Mouse (Mus musculus): ENCODE measurements around the gene Odam. TPM values are rescaled to one million over a fixed set of nuclear protein-coding genes. Genes with fewer than 3 reads are reported as not detected.

Gene Odam
- not detected in 2 replicates for polyA plus RNA-seq (2015; fragmentation: Nextera tagmentation; extraction: Ambion mirVana)

GRCm38 (mm10) chr5:87884729-87885128 is at the start of gene Odam:
Gene Odam (plus strand): TSS chr5:87885029.
- no peaks in the 10 kb centered on the region for H3K9me3 ChIP-seq
- no peak for ATAC-seq (ENCODE audit: borderline replicate concordance, extremely low read depth, low FRiP score, low TSS enrichment)
- no peaks in the 10 kb centered on the region for H3K4me1 ChIP-seq
- H3K27me3 ChIP-seq = no peaks in the 10 kb centered on the region
- H3K27ac ChIP-seq = no peak within 1 kb of the TSS
- no peak within 1 kb of the TSS for H3K4me2 ChIP-seq
- 86% methylated on average over 1 of the region's 1 CpGs for WGBS
- no peak within 1 kb of the TSS for H3K4me3 ChIP-seq
- no peaks in the 10 kb centered on the region for H3K36me3 ChIP-seq
- H3K9ac ChIP-seq = no peak within 1 kb of the TSS

- no peak overlapping the region for H3K4me2 ChIP-seq
- no peak overlapping the region for H3K27ac ChIP-seq
- H3K9me3 ChIP-seq = no peaks in the 10 kb centered on the region
- H3K4me1 ChIP-seq = no peaks in the 10 kb centered on the region
- H3K27me3 ChIP-seq = no peaks in the 10 kb centered on the region
- H3K36me3 ChIP-seq = no peaks in the 10 kb centered on the region
- no peak for ATAC-seq (ENCODE audit: borderline replicate concordance, extremely low read depth, low FRiP score, low TSS enrichment)
- no peak overlapping the region for H3K9ac ChIP-seq
- H3K4me3 ChIP-seq = no peak overlapping the region
- 81% methylated on average over 3 of the region's 3 CpGs for WGBS
These were observed 29.6 kb upstream of the Odam start for GRCm38 (mm10) chr5:87855136-87855716.

DNA sequence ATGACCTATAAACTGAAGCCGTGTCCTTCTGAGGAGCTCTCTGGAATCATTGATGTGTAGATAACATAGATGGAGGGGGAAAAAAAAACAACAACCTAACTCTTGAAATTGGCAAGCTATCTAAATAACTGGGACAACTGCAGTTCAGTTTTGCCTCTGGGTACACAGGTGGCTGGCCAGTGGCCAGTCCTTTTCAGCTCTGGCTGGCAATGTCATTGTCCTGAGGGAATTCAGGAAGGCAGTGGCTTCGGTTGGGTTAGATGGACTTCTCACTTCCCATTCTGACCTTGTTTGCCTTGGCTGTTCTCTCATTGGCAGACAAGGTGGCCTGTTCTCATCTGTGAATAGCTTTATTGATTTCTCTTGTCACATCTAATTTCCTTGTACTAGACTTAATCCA is 14.7 kb upstream of the Odam start:
- no peak for ATAC-seq (ENCODE audit: borderline replicate concordance, extremely low read depth, low FRiP score, low TSS enrichment)
- WGBS = 60% methylated on average over 2 of the region's 2 CpGs
- no peaks in the 10 kb centered on the region for H3K9me3 ChIP-seq

GRCm38 (mm10) chr5:87871423-87871822 is 13.4 kb upstream of the Odam start:
- Histone ChIP-seq H3K9ac (no peak overlapping the region), H3K4me3 (no peak overlapping the region), H3K4me2 (no peak overlapping the region), H3K4me1 (no peaks in the 10 kb centered on the region), H3K9me3 (no peaks in the 10 kb centered on the region), H3K27ac (no peak overlapping the region), H3K36me3 (no peaks in the 10 kb centered on the region), H3K27me3 (no peaks in the 10 kb centered on the region)
- 32% methylated on average over 4 of the region's 4 CpGs for WGBS
- no peak for ATAC-seq (ENCODE audit: borderline replicate concordance, extremely low read depth, low FRiP score, low TSS enrichment)

More for the DNA sequence above, 14.7 kb upstream of the Odam start:
- Histone ChIP-seq H3K4me3 (no peak overlapping the region), H3K27ac (no peak overlapping the region), H3K9ac (no peak overlapping the region), H3K27me3 (no peaks in the 10 kb centered on the region), H3K4me2 (no peak overlapping the region), H3K36me3 (no peaks in the 10 kb centered on the region), H3K4me1 (no peaks in the 10 kb centered on the region)

GRCm38 (mm10) chr5:87925372-87925771 is 40.5 kb downstream of the Odam start, which contains the start of gene Csn3:
Gene Csn3 (plus strand): TSS chr5:87925579.
- H3K9me3 ChIP-seq = no peaks in the 10 kb centered on the region
- H3K27ac ChIP-seq = no peak within 1 kb of the TSS
- H3K4me3 ChIP-seq = no peak within 1 kb of the TSS
- no peaks in the 10 kb centered on the region for H3K4me1 ChIP-seq
- no peak within 1 kb of the TSS for H3K9ac ChIP-seq
- no peaks in the 10 kb centered on the region for H3K36me3 ChIP-seq
- H3K27me3 ChIP-seq = no peaks in the 10 kb centered on the region
- ATAC-seq (ENCODE audit: borderline replicate concordance, extremely low read depth, low FRiP score, low TSS enrichment) = no peak
- WGBS = 38% methylated on average over 5 of the region's 5 CpGs
- H3K4me2 ChIP-seq = no peak within 1 kb of the TSS

GRCm38 (mm10) chr5:87931603-87932002 is 46.8 kb downstream of the Odam start:
- H3K27me3 ChIP-seq = no peaks in the 10 kb centered on the region
- H3K4me1 ChIP-seq = no peaks in the 10 kb centered on the region
- no peak overlapping the region for H3K4me2 ChIP-seq
- 59% methylated on average over 1 of the region's 1 CpGs for WGBS
- no peak overlapping the region for H3K4me3 ChIP-seq
- H3K36me3 ChIP-seq = no peaks in the 10 kb centered on the region
- H3K9ac ChIP-seq = no peak overlapping the region
- no peak for ATAC-seq (ENCODE audit: borderline replicate concordance, extremely low read depth, low FRiP score, low TSS enrichment)
- H3K9me3 ChIP-seq = no peaks in the 10 kb centered on the region
- H3K27ac ChIP-seq = no peak overlapping the region

DNA sequence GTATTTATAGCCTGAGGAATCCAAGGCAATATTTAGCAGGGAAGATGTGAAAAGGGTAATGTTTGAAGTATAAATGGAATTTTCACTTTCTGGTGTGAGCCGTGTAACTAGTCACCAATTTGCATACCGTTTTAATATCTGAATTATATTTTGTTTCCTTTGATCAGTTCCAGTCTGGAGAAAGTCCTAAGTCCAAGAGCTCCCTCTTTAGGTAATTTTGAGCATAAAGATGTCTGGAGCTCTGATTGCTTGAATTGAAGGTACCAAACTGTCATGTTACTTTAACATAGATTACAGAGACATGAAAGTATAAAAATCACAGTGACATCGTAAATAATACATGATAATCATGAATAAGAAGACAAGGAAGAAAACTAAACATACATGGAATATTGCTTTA is 55.9 kb downstream of the Odam start:
- H3K4me2 ChIP-seq = no peak overlapping the region
- H3K4me1 ChIP-seq = no peaks in the 10 kb centered on the region
- H3K27me3 ChIP-seq = no peaks in the 10 kb centered on the region
- H3K4me3 ChIP-seq = no peak overlapping the region
- no peak overlapping the region for H3K27ac ChIP-seq
- ATAC-seq (ENCODE audit: borderline replicate concordance, extremely low read depth, low FRiP score, low TSS enrichment) = no peak
- H3K9me3 ChIP-seq = no peaks in the 10 kb centered on the region
- 35% methylated on average over 3 of the region's 3 CpGs for WGBS
- no peaks in the 10 kb centered on the region for H3K36me3 ChIP-seq
- H3K9ac ChIP-seq = no peak overlapping the region

DNA sequence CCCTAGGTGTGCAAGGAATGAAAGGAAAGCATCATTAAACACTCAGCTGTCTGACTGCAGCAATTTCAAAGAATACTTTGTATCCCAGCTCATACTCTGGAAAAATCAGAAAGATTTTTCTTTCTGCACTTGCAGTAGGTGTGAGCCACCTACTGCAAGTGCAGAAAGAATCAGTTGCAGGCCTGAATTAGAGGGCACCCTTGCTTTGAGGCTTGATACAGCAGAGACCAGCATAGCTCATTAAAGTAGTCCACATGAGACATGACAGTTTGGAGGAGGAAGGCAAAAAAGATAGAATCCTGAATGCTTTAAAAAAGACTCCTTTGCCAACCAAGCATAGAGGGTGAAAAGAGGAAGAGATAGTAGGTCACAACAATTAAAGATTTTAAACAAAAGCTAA is 57.7 kb downstream of the Odam start:
- Histone ChIP-seq H3K4me3 (no peak overlapping the region), H3K4me1 (no peaks in the 10 kb centered on the region), H3K36me3 (no peaks in the 10 kb centered on the region), H3K9me3 (no peaks in the 10 kb centered on the region), H3K9ac (no peak overlapping the region), H3K27ac (no peak overlapping the region), H3K4me2 (no peak overlapping the region), H3K27me3 (no peaks in the 10 kb centered on the region)
- no peak for ATAC-seq (ENCODE audit: borderline replicate concordance, extremely low read depth, low FRiP score, low TSS enrichment)

Other genes with a start within 250 kb of the Odam start
- not detected in 2 replicates for gene Csn1s1, start 218.8 kb upstream of the Odam start, polyA plus RNA-seq (2015; fragmentation: Nextera tagmentation; extraction: Ambion mirVana)
- gene Csn2, start 185.4 kb upstream of the Odam start, polyA plus RNA-seq (2015; fragmentation: Nextera tagmentation; extraction: Ambion mirVana) = 0.40 TPM in 1 of 2 replicates, not detected in the other
- not detected in 2 replicates for gene Csn1s2a, start 110.5 kb upstream of the Odam start, polyA plus RNA-seq (2015; fragmentation: Nextera tagmentation; extraction: Ambion mirVana)
- not detected in 2 replicates for gene Csn1s2b, start 76.9 kb upstream of the Odam start, polyA plus RNA-seq (2015; fragmentation: Nextera tagmentation; extraction: Ambion mirVana)
- gene Prr27, start 59.3 kb upstream of the Odam start, polyA plus RNA-seq (2015; fragmentation: Nextera tagmentation; extraction: Ambion mirVana) = not detected in 2 replicates
- not detected in 2 replicates for gene Csn3, start 40.5 kb downstream of the Odam start, polyA plus RNA-seq (2015; fragmentation: Nextera tagmentation; extraction: Ambion mirVana)
- gene 2310003L06Rik, start 84.4 kb downstream of the Odam start, polyA plus RNA-seq (2015; fragmentation: Nextera tagmentation; extraction: Ambion mirVana) = not detected in 2 replicates
- not detected in 2 replicates for gene Gm28434, start 84.5 kb downstream of the Odam start, polyA plus RNA-seq (2015; fragmentation: Nextera tagmentation; extraction: Ambion mirVana)
- not detected in 2 replicates for gene Cabs1, start 94.4 kb downstream of the Odam start, polyA plus RNA-seq (2015; fragmentation: Nextera tagmentation; extraction: Ambion mirVana)
- not detected in 2 replicates for gene Smr3a, start 117.5 kb downstream of the Odam start, polyA plus RNA-seq (2015; fragmentation: Nextera tagmentation; extraction: Ambion mirVana)
- gene Smr2, start 201.5 kb downstream of the Odam start, polyA plus RNA-seq (2015; fragmentation: Nextera tagmentation; extraction: Ambion mirVana) = not detected in 2 replicates
- gene Gm11116, start 226.5 kb downstream of the Odam start, polyA plus RNA-seq (2015; fragmentation: Nextera tagmentation; extraction: Ambion mirVana) = not detected in 2 replicates

All from lung, embryonic 15.5 days (tissue).